Mouse (Mus musculus): ENCODE data around the gene Ccm2. TPM values are rescaled to one million over a fixed set of nuclear protein-coding genes. Genes with fewer than 3 reads are reported as not detected.

Gene Ccm2
- total and polyA plus RNA-seq, 2 experiments: 16.5 to 49.6 TPM

DNA sequence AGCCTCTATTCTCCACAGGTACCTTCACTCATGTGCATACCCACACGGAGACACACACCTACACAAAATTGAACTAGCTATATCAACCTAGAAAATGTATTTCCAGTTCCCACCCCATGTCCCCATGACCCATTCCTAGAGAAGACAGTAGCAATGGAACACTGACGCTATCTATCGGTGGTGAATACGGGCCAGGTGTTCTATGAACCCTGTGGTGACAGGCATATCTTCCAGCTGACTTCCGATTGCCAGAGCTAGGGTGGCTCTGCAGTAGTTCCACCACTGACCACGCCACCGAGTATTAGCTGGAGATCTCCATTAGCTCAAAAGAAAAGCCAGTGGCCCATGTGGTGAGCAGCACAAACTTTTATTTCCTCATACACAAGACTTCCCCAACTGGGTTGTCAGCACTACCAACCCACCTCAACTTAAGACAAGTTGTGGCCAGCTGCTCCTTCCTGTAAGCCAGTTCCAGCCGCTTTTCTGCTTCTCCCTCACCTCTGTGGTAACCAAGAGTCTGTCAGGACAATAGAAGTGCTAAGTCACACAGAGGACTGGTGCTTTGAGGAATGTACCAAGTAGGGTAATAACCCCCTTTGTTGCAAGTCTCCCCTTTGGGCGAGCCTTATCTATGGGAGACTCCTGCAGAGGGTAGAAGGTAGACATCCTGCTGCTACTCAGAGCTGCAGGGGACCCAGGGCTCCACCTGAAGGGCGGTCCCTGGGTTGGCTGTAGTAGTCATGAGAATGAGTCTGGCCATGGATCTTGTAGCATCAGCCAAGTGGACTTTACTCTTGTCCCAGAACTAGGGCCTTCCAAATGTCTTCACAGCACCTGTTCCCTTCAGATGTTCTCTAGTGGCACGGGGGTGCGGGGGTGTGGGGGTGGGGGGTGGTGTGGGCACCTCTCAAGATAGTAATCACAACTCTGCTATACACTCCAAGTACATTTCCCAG, 68.8 kb downstream of the Ccm2 start:
- Histone ChIP-seq H3K27me3 (ENCODE audit: control insufficient read depth, insufficient read depth, low read length) (no peaks in the 10 kb centered on the region), H3K4me1 (ENCODE audit: control insufficient read depth, insufficient read depth, low read length) (no peaks in the 10 kb centered on the region), H3K79me2 (ENCODE audit: control insufficient read depth, insufficient read depth, low read length) (no peaks in the 10 kb centered on the region), H3K36me3 (ENCODE audit: control insufficient read depth, insufficient read depth, low read length) (peaks cover 53% of the 10 kb centered on the region), H3K4me3 (ENCODE audit: insufficient read depth, low read depth, low read length) (no peak overlapping the region), H3K27ac (replicated peaks; ENCODE audit: insufficient read depth, low read depth, low read length) (no peak overlapping the region), H3K9ac (ENCODE audit: low read depth, low read length) (no peak overlapping the region)
- peak; percentile 67 for DNase-seq (ENCODE audit: extremely low read depth, low read depth, low spot score)
- WGBS: 78% methylated on average over 12 of the region's 12 CpGs
- TF ChIP-seq CTCF (IDR thresholded peaks at IDR 0.05; ENCODE audit: low read depth, low read length) (no peak), POLR2A (IDR thresholded peaks at IDR 0.05; ENCODE audit: extremely low read depth, insufficient read depth, low read length) (no peak)

DNA sequence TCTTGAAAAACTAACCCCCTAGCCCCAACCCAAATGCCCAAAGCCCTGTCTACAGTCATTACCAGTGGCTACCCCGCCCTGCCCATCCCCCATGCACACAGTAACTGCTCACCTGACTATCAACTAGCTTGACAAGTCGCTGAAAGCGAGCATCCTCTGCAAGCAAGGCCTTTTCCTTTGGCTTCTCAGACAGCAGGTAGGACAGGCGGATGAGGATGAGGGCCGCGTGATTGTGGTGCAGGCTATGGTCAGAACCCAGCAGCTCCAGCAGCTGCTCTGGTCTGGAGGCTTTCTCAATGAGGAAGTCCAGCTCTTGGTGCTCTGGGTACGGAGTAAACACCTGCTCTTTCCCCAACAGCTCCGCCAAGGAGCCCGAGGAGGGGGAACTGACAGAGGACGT, 77.0 kb downstream of the Ccm2 start:
- Histone ChIP-seq H3K4me3 (ENCODE audit: insufficient read depth, low read depth, low read length) (no peak overlapping the region), H3K9ac (ENCODE audit: low read depth, low read length) (no peak overlapping the region), H3K27ac (replicated peaks; ENCODE audit: insufficient read depth, low read depth, low read length) (no peak overlapping the region), H3K27me3 (ENCODE audit: control insufficient read depth, insufficient read depth, low read length) (no peaks in the 10 kb centered on the region), H3K79me2 (ENCODE audit: control insufficient read depth, insufficient read depth, low read length) (peaks cover 3% of the 10 kb centered on the region; the same call in 1 of the 2 replicates), H3K36me3 (ENCODE audit: control insufficient read depth, insufficient read depth, low read length) (peaks cover 30% of the 10 kb centered on the region), H3K4me1 (ENCODE audit: control insufficient read depth, insufficient read depth, low read length) (peaks cover 7% of the 10 kb centered on the region)
- WGBS: 89% methylated on average over 10 of the region's 10 CpGs
- TF ChIP-seq POLR2A (IDR thresholded peaks at IDR 0.05; ENCODE audit: extremely low read depth, insufficient read depth, low read length) (no peak), CTCF (IDR thresholded peaks at IDR 0.05; ENCODE audit: low read depth, low read length) (no peak)
- DNase-seq (ENCODE audit: extremely low read depth, low read depth, low spot score): no peak

DNA sequence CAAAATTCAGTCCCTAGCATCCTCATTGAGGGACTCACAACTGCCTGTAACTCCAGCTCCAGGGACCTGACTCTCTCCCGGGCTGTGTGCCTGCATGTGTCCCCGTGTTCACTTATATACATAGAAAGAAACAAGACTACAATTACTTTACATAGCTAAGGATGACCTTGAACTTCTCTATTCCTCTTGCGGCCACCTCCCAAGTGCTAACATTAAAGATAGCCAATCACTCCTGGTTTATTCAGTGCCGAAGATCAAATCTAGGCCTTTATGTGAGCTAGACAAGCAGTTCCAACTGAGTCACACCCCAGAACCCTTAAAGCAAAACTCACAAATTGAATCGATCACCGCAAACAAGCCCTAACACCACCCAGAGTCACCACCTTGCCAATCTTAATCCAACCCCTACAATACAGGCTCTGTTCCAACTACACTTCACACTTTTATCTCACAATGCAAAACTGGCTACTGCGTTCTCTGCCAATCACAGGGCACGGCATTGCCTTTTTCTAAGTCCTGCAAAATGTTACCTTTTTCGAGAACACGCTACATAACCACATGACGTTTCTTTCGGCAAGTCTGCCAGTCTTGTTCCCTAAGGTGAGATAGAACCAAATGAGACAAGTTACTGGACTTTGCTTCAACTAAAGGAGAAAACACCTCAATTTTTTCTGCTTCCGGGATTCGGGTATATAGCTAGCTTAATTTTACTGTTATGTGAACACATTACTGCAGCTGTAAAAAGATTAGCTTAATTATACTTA, 78.1 kb downstream of the Ccm2 start:
- peaks cover 7% of the 10 kb centered on the region for H3K4me1 ChIP-seq (ENCODE audit: control insufficient read depth, insufficient read depth, low read length)
- 38% methylated on average over 14 of the region's 14 CpGs for WGBS
- DNase-seq (ENCODE audit: extremely low read depth, low read depth, low spot score): no peak

DNA sequence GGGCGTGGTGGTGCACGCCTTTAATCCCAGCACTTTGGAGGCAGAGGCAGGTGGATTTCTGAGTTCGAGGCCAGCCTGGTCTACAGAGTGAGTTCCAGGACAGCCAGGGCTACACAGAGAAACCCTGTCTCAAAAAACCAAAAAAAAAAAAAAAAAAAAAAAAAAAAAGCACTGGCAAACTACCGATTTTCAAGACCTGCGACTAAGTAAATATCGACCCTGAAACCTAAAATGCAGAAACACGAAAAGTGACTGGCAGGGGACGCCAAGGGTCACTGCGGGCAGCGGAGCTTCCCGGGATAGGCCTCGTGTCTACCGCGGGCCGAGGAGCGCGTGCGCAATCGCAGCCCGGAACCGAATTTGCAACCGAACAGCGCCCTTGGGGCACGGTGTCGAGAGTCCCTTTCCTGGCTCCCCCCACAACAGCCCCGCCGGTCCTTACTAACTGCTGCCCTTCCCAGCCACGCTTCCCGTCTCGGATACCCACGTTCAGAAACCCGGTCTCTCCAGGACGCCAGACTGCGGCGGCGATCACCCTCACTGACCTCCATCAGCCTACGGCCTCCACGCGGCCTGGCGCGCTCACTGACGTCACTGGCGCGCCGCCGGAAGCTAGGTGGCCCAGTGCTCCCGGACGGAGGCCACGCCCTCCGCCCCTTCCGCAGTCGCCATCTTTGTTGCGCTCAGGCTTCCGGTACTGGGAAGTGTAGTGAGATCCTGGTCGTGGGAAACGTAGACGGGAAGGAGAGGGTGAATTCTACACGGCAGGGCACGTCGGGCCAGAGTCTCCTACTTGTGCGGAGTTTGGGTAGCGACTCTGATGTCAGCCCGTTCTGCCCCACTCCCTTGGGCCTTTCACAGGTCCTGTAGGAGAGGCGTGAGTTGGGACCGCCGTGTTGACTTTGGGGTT, 79.0 kb downstream of the Ccm2 start, which contains the start of gene Tbrg4:
TSS of gene Tbrg4 (minus strand) at position 590 of the 910 bp plus-strand sequence.
- H3K27ac ChIP-seq (replicated peaks; ENCODE audit: insufficient read depth, low read depth, low read length): peak within 1 kb of the TSS; percentile 96
- under 1% methylated on average over 66 of the region's 66 CpGs for WGBS
- H3K27me3 ChIP-seq (ENCODE audit: control insufficient read depth, insufficient read depth, low read length): no peaks in the 10 kb centered on the region
- H3K79me2 ChIP-seq (ENCODE audit: control insufficient read depth, insufficient read depth, low read length): peaks cover 3% of the 10 kb centered on the region; the same call in 1 of the 2 replicates
- peak within 1 kb of the TSS; percentile 95 for H3K4me3 ChIP-seq (ENCODE audit: insufficient read depth, low read depth, low read length)
- TF ChIP-seq POLR2A (IDR thresholded peaks at IDR 0.05; ENCODE audit: extremely low read depth, insufficient read depth, low read length) (peak; percentile 66), CTCF (IDR thresholded peaks at IDR 0.05; ENCODE audit: low read depth, low read length) (no peak)
- peaks cover 7% of the 10 kb centered on the region for H3K4me1 ChIP-seq (ENCODE audit: control insufficient read depth, insufficient read depth, low read length)
- peak; percentile 84 for DNase-seq (ENCODE audit: extremely low read depth, low read depth, low spot score)
- peaks cover 17% of the 10 kb centered on the region; the same call in 1 of the 2 replicates for H3K36me3 ChIP-seq (ENCODE audit: control insufficient read depth, insufficient read depth, low read length)
- H3K9ac ChIP-seq (ENCODE audit: low read depth, low read length): peak within 1 kb of the TSS; percentile 91

More for the DNA sequence above, 78.1 kb downstream of the Ccm2 start:
- H3K9ac ChIP-seq (ENCODE audit: low read depth, low read length): peak overlapping the region; percentile 54; the same call in 1 of the 2 replicates
- peak overlapping the region; percentile 59 for H3K4me3 ChIP-seq (ENCODE audit: insufficient read depth, low read depth, low read length)
- H3K79me2 ChIP-seq (ENCODE audit: control insufficient read depth, insufficient read depth, low read length): peaks cover 3% of the 10 kb centered on the region; the same call in 1 of the 2 replicates
- TF ChIP-seq CTCF (IDR thresholded peaks at IDR 0.05; ENCODE audit: low read depth, low read length) (no peak), POLR2A (IDR thresholded peaks at IDR 0.05; ENCODE audit: extremely low read depth, insufficient read depth, low read length) (no peak)
- H3K27ac ChIP-seq (replicated peaks; ENCODE audit: insufficient read depth, low read depth, low read length): no peak overlapping the region
- peaks cover 23% of the 10 kb centered on the region for H3K36me3 ChIP-seq (ENCODE audit: control insufficient read depth, insufficient read depth, low read length)
- no peaks in the 10 kb centered on the region for H3K27me3 ChIP-seq (ENCODE audit: control insufficient read depth, insufficient read depth, low read length)

DNA sequence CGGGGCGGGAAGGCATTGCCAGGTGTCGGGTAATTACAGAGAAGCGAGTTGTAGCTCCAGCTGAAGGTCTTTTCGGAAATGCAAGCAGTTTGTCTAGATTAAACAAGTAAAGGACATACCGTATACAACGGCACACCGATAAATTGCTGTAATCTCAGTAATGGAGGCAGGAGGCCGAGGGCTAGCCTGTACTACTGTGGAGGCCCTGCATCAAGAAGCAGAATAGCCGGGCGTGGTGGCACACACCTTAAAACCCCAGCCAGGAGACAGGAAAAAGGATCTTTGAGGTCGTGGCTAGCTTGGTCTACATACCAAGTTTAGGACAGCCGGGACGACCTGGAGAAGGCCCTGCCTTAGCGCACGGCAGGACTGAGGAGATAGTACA, 79.7 kb downstream of the Ccm2 start:
- no peak for DNase-seq (ENCODE audit: extremely low read depth, low read depth, low spot score)
- Histone ChIP-seq H3K27ac (replicated peaks; ENCODE audit: insufficient read depth, low read depth, low read length) (peak overlapping the region; percentile 88), H3K27me3 (ENCODE audit: control insufficient read depth, insufficient read depth, low read length) (no peaks in the 10 kb centered on the region), H3K4me1 (ENCODE audit: control insufficient read depth, insufficient read depth, low read length) (peaks cover 7% of the 10 kb centered on the region), H3K79me2 (ENCODE audit: control insufficient read depth, insufficient read depth, low read length) (peaks cover 3% of the 10 kb centered on the region; the same call in 1 of the 2 replicates), H3K4me3 (ENCODE audit: insufficient read depth, low read depth, low read length) (peak overlapping the region; percentile 95), H3K9ac (ENCODE audit: low read depth, low read length) (peak overlapping the region; percentile 87), H3K36me3 (ENCODE audit: control insufficient read depth, insufficient read depth, low read length) (peaks cover 12% of the 10 kb centered on the region; the same call in 1 of the 2 replicates)
- TF ChIP-seq POLR2A (IDR thresholded peaks at IDR 0.05; ENCODE audit: extremely low read depth, insufficient read depth, low read length) (no peak), CTCF (IDR thresholded peaks at IDR 0.05; ENCODE audit: low read depth, low read length) (no peak)
- WGBS: 4% methylated on average over 16 of the region's 16 CpGs
